Mouse (Mus musculus) liver, embryonic 12.5 days (tissue): ENCODE results near the gene Gpr135. TPM values are rescaled to one million over a fixed set of nuclear protein-coding genes. Genes with fewer than 3 reads are reported as not detected.

Experiments used
- ATAC-seq: fragments of 200-750 bp; cut with Nextera tagmentation; 2 replicates; pipeline ENCODE4 v1.8.0; 2017; ENCODE audit warnings: moderate number of reproducible peaks, mild to moderate bottlenecking, moderate library complexity
- H3K27ac ChIP-seq: fragments of 300-500 bp; sonication (generic); 2 replicates; pipeline ENCODE4 v1.5.1; 2016; ENCODE audit warnings: mild to moderate bottlenecking
- H3K27me3 ChIP-seq: fragments of 300-500 bp; sonication (generic); replicated peaks from 2 replicates; pipeline ENCODE4 v1.6.1; 2016; ENCODE audit warnings: mild to moderate bottlenecking, moderate library complexity
- H3K36me3 ChIP-seq: fragments of 300-500 bp; sonication (generic); 2 replicates; pipeline ENCODE4 v1.6.1; 2016; ENCODE audit warnings: mild to moderate bottlenecking, moderate library complexity
- H3K4me1 ChIP-seq: fragments of 300-500 bp; sonication (generic); 2 replicates; pipeline ENCODE4 v1.6.1; 2016
- H3K4me2 ChIP-seq: fragments of 300-500 bp; sonication (generic); 2 replicates; pipeline ENCODE4 v1.6.1; 2016; ENCODE audit warnings: mild to moderate bottlenecking, moderate library complexity
- H3K4me3 ChIP-seq: fragments of 300-500 bp; sonication (generic); 2 replicates; pipeline ENCODE4 v1.5.1; 2016; ENCODE audit warnings: mild to moderate bottlenecking, moderate library complexity
- H3K9ac ChIP-seq: fragments of 300-500 bp; sonication (generic); 2 replicates; pipeline ENCODE4 v1.6.1; 2016; ENCODE audit warnings: mild to moderate bottlenecking, moderate library complexity
- H3K9me3 ChIP-seq: fragments of 300-500 bp; sonication (generic); replicated peaks from 2 replicates; pipeline ENCODE4 v1.6.1; 2016; ENCODE audit warnings: mild to moderate bottlenecking, moderate library complexity
- WGBS: fragments of 180-500 bp; shearing (Covaris S2); methylation state at CpG from one replicate; pipeline ENCODE4 v1.1.7; 2016; ENCODE audit not compliant: insufficient replicate concordance; 5-methylcytosine and 5-hydroxymethylcytosine counted together
- polyA plus RNA-seq: library from polyadenylated mRNA; unstranded; fragments of >200 nt; fragmentation: Nextera tagmentation; extraction: Ambion mirVana; gene quantifications from 2 replicates; pipeline ENCODE4 v1.2.1, GENCODE M21; 2016

The Gpr135 gene
- polyA plus RNA-seq, 1 experiment from 2014 or later, result 0.25 TPM

DNA sequence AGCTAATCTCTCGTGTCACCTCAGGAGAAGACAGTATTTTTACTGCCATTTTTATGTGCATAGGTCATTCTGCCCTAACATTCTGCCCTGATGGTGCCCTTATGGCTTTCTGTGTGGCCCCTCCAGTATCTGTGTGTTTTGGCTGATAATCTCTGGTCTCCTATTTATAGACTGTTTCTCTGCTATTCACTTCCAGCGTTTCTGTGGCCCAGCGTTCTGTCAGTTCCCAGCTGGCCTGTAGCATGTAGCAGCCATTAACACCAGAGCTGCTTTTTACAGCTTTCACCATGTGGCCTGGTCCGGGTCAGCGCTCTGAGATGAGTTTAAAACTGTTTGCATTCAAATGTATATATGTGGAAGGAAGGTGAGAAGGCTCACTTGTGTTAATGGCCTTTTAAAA lies 49.4 kb downstream of the Gpr135 start:
- Histone ChIP-seq H3K4me2 (no peak overlapping the region), H3K27me3 (no peaks in the 10 kb centered on the region), H3K4me1 (peaks cover 9% of the 10 kb centered on the region; the same call in 1 of the 2 replicates), H3K4me3 (no peak overlapping the region), H3K9ac (no peak overlapping the region), H3K36me3 (no peaks in the 10 kb centered on the region), H3K9me3 (peaks cover 5% of the 10 kb centered on the region; the same call in 1 of the 2 replicates), H3K27ac (no peak overlapping the region)
- WGBS, result 47% methylated on average over 5 of the region's 5 CpGs
- no peak for ATAC-seq

DNA sequence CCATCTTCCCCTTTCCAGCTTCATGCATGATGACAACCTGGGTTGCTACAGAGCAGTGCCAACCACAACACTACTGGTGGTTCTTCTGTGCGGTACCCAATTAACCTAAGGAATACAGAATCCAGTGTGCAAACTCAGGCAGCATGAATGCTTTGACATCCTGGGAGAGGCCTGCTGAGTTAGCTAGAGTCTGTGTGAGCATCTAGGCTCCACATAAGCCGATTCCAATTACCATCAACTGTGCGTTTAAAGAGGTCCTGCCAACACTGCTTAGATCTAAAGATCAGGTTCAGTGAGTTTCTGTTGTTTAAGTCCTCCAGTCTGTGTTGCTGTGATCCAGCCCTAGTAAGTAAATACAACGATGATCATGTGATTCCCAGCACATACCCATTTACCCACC lies 50.6 kb downstream of the Gpr135 start:
- Histone ChIP-seq H3K27ac (no peak overlapping the region), H3K36me3 (no peaks in the 10 kb centered on the region), H3K4me1 (peaks cover 9% of the 10 kb centered on the region; the same call in 1 of the 2 replicates), H3K4me2 (no peak overlapping the region), H3K4me3 (no peak overlapping the region), H3K9ac (no peak overlapping the region), H3K9me3 (peaks cover 5% of the 10 kb centered on the region; the same call in 1 of the 2 replicates), H3K27me3 (no peaks in the 10 kb centered on the region)
- 79% methylated on average over 4 of the region's 4 CpGs for WGBS
- no peak for ATAC-seq

Other genes with a start within 250 kb of the Gpr135 start
- 10.7 and 11.2 TPM in 2 replicates for gene Daam1, start 240.0 kb downstream of the Gpr135 start, polyA plus RNA-seq
- gene L3hypdh, start 14.3 kb upstream of the Gpr135 start, polyA plus RNA-seq, result 5.2 and 5.3 TPM in 2 replicates
- gene Jkamp, start 14.5 kb upstream of the Gpr135 start, polyA plus RNA-seq, result 22.1 and 22.9 TPM in 2 replicates
- gene Ccdc175, start 113.9 kb upstream of the Gpr135 start, polyA plus RNA-seq, result not detected in 2 replicates